Mouse (Mus musculus): ENCODE measurements around the gene Rassf5.

The Rassf5 gene

DNA sequence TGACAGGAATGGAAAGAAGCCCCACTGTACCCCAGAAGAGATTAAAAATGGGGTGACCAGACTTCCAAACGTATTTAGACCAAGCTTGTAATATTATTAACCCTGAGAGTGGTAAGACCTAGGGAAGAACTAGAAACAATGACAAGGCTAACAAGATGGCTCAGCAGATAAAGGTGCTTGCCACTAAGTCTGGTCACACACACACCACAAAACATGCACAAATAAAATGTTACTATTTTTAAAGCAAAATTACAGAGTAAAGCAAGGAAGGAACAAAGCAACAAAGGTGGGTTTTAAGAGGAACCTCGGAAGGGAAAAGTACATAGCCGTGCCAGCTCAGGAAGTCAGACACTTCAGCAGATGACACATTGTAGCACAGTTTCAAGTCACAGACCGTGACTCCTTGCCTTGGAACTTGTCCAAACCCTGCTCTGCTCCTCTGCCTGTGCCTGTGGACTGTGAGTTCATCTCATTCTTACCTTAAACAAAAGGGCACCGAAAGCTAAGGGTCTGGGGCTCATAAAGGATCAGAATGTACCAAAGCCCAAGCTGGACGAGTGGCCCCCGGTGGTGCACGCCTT is 110.0 kb downstream of the Rassf5 start:
- DNase-seq: peak; percentile 89

DNA sequence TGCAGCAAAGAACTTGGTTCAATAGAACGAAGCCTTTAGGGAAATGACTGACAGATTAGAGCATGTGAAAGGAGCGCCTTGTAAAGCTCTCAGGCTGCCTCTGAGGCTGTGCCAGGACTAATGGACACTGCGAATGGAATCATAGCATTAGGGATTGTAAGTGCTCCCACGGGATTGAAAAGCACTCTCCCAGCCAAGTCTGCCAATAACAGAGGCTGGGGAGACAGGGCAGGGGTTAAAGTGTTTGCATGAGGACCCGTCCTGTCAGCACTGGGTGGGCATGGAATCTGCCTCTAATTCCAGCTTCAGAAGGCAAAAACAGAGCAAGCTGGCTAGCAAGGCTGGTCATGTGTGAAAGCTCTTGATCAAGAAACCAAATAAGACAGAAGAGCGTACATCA is 110.8 kb downstream of the Rassf5 start:
- no peak for DNase-seq

Measured in heart, adult 11 months (tissue).